Mouse (Mus musculus): Measurements from ENCODE around the gene Smim24. TPM values are rescaled to one million over a fixed set of nuclear protein-coding genes. Genes with fewer than 3 reads are reported as not detected.

Gene Smim24
- polyA plus RNA-seq, 1 experiment from 2014 or later = 0.84 TPM

DNA sequence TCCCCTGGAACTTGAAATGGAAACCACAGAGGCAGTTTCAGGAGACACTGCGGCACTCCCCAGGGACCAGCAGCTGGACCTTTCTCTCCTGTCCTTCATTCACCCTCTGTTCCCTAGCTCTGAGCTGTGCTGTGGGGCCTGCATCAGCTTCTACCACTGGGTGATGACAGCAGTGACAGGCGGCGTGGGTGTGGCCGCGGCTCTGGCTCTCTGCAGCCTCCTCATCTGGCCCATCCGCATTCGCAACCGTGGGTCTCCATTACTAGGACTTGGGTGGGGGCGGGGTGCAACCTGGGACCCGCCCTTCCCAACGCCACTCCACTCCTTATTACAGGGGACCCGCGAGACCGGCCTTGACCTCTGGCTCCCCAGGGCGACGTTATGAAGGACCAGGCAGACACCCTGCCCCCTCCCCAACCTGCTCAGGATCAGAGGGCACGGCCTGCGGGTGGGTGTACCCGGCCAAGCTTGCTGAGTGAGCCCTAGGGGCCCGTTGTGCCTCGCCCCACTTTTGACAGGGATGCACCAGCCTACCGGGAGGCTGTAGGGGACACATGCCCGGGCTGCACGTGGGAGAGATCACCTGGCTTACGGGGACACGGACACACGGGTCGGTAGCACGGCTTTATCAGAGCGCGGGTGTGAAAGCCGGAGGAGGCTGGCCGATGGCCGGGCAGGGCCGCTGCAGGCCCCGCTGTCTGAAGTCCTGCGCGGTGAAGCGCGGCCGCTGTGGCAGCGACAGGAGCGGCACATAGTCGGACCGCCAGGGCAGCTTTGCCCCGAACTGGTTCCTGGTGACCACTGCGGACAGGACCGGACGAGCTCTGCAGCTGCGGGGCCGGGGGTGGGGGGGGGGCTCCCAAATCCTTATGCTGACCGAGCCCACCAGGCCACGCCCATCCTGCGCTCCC, 29.2 kb upstream of the Smim24 start:
- H3K4me2 ChIP-seq (replicated peaks) = peak overlapping the region; percentile 45
- peak overlapping the region; percentile 19 for H3K4me3 ChIP-seq (replicated peaks; ENCODE audit: low read length)
- DNase-seq (ENCODE audit: low spot score) (no peak), ATAC-seq (ENCODE audit: low FRiP score) (no peak; the same call in 1 of the 2 replicates)
- peaks cover 21% of the 10 kb centered on the region for H3K27me3 ChIP-seq (ENCODE audit: control insufficient read depth, insufficient read depth, low read length)
- H3K27ac ChIP-seq = no peak overlapping the region
- H3K9me3 ChIP-seq (ENCODE audit: control insufficient read depth, low read length) = no peaks in the 10 kb centered on the region
- peak overlapping the region; percentile 40 for H3K9ac ChIP-seq
- WGBS = 15% methylated on average over 48 of the region's 54 CpGs
- peaks cover 33% of the 10 kb centered on the region for H3K36me3 ChIP-seq (replicated peaks; ENCODE audit: control insufficient read depth, insufficient read depth)
- H3K4me1 ChIP-seq (replicated peaks; ENCODE audit: control insufficient read depth, insufficient read depth, low read length) = peaks cover 20% of the 10 kb centered on the region

DNA sequence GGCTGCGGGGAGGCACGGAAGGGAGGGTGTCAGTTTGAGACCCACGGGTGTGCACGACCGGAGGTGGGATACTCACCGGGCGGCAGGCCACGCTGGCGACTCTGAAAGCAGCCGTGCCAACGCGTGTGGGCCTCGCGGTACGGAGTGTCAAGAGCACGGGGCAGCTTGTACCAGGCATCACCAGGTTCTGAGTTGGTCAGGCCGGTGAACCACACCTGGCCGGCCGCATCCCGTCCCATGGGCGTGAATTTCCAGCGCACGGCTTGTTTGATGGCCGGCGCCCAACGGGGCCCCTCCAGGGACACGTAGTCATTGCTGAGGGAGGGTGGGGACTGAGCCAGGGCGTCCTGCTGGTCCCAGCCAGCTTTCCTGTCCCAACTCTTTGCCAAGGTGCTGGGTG, 28.2 kb upstream of the Smim24 start:
- ATAC-seq (ENCODE audit: low FRiP score) = no peak
- H3K4me1 ChIP-seq (replicated peaks; ENCODE audit: control insufficient read depth, insufficient read depth, low read length) = peaks cover 18% of the 10 kb centered on the region

DNA sequence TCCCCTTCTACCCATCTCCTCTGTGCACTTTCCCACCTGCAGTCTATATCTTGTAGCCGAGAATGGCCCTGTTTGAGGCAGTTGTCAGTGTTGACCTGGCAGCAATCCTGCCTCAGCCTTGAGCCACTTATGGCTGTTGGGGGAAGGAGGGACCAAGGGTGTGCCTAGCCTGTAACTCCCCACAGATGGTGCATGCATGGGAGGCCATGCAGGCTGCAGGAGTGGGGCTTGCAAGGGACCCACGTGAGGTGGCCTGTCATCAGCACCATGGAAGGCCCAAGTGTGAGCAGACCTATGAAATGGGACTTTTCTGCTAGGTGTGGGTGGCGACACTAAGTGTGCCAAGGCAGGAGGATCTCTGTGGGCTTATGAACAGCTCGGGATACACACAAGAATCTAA, 27.8 kb upstream of the Smim24 start:
- 36% methylated on average over 4 of the region's 4 CpGs for WGBS
- no peak overlapping the region for H3K27ac ChIP-seq
- no peak for ATAC-seq (ENCODE audit: low FRiP score)
- no peak for DNase-seq (ENCODE audit: low spot score)
- peak overlapping the region; percentile 45; the same call in 1 of the 2 replicates for H3K4me2 ChIP-seq (replicated peaks)
- H3K4me1 ChIP-seq (replicated peaks; ENCODE audit: control insufficient read depth, insufficient read depth, low read length) = peaks cover 18% of the 10 kb centered on the region
- H3K9ac ChIP-seq = no peak overlapping the region; the same call in 1 of the 2 replicates
- no peaks in the 10 kb centered on the region for H3K9me3 ChIP-seq (ENCODE audit: control insufficient read depth, low read length)
- no peak overlapping the region for H3K4me3 ChIP-seq (replicated peaks; ENCODE audit: low read length)
- peaks cover 47% of the 10 kb centered on the region for H3K36me3 ChIP-seq (replicated peaks; ENCODE audit: control insufficient read depth, insufficient read depth)
- peaks cover 21% of the 10 kb centered on the region for H3K27me3 ChIP-seq (ENCODE audit: control insufficient read depth, insufficient read depth, low read length)

More for the DNA sequence above, 28.2 kb upstream of the Smim24 start:
- peaks cover 21% of the 10 kb centered on the region for H3K27me3 ChIP-seq (ENCODE audit: control insufficient read depth, insufficient read depth, low read length)
- WGBS = 10% methylated on average over 28 of the region's 28 CpGs
- H3K36me3 ChIP-seq (replicated peaks; ENCODE audit: control insufficient read depth, insufficient read depth) = peaks cover 43% of the 10 kb centered on the region
- peak overlapping the region; percentile 40 for H3K9ac ChIP-seq
- no peak for DNase-seq (ENCODE audit: low spot score)
- no peak overlapping the region for H3K27ac ChIP-seq
- peak overlapping the region; percentile 45 for H3K4me2 ChIP-seq (replicated peaks)
- peak overlapping the region; percentile 19 for H3K4me3 ChIP-seq (replicated peaks; ENCODE audit: low read length)
- no peaks in the 10 kb centered on the region for H3K9me3 ChIP-seq (ENCODE audit: control insufficient read depth, low read length)

- no peak within 1 kb of the TSS for H3K27ac ChIP-seq
- no peak for ATAC-seq (ENCODE audit: low FRiP score)
These were observed 27.0 kb upstream of the Smim24 start, which contains the start of gene 4930404N11Rik for GRCm38 (mm10) chr10:81365672-81366476. 4930404N11Rik (minus strand) TSS chr10:81365816.

DNA sequence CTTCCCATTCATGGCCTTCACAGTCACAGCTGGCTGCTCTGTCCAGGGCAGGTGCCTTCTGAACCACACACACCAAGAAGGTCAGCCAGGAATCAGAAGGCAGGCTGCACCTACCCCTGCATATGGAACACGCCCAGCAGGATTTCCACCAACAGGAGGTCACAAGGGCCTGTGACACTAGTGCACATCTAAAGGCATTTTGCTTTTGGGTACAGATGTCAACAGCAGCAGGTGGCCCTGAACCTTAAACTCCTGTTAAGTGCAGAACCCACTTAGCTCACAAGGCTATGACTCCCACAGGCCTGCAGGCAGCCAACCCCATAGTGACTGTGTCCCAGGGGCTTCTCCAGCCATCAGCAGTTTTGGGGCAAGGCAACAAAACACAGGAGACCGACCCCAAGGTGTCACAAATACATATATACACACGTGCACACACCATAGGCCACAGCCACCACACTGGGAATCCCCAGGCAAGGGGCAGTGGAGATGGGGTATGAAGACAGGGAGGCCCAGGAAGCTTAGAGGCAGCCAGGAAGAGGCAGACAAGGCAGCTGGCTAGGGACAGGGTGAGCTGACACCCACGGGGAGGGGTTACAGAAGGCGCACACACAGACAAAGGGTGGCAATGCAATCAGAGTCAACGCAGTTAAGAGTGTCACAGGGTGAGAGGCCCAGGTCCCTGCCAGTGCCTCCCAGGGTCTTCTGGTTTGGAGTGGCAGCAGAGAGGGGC, 26.2 kb upstream of the Smim24 start:
- H3K9me3 ChIP-seq (ENCODE audit: control insufficient read depth, low read length) = no peaks in the 10 kb centered on the region
- H3K36me3 ChIP-seq (replicated peaks; ENCODE audit: control insufficient read depth, insufficient read depth) = peaks cover 56% of the 10 kb centered on the region
- peaks cover 18% of the 10 kb centered on the region for H3K4me1 ChIP-seq (replicated peaks; ENCODE audit: control insufficient read depth, insufficient read depth, low read length)
- no peak overlapping the region for H3K4me3 ChIP-seq (replicated peaks; ENCODE audit: low read length)
- no peak overlapping the region for H3K4me2 ChIP-seq (replicated peaks)
- no peak overlapping the region for H3K27ac ChIP-seq
- H3K27me3 ChIP-seq (ENCODE audit: control insufficient read depth, insufficient read depth, low read length) = peaks cover 21% of the 10 kb centered on the region
- no peak for ATAC-seq (ENCODE audit: low FRiP score)
- H3K9ac ChIP-seq = no peak overlapping the region
- 78% methylated on average over 6 of the region's 6 CpGs for WGBS
- DNase-seq (ENCODE audit: low spot score) = no peak

More at GRCm38 (mm10) chr10:81365672-81366476, 27.0 kb upstream of the Smim24 start, which contains the start of gene 4930404N11Rik:
- peaks cover 21% of the 10 kb centered on the region for H3K27me3 ChIP-seq (ENCODE audit: control insufficient read depth, insufficient read depth, low read length)
- 16% methylated on average over 12 of the region's 12 CpGs for WGBS
- no peaks in the 10 kb centered on the region for H3K9me3 ChIP-seq (ENCODE audit: control insufficient read depth, low read length)
- peak within 1 kb of the TSS; percentile 45 for H3K4me2 ChIP-seq (replicated peaks)
- H3K36me3 ChIP-seq (replicated peaks; ENCODE audit: control insufficient read depth, insufficient read depth) = peaks cover 51% of the 10 kb centered on the region
- peaks cover 18% of the 10 kb centered on the region for H3K4me1 ChIP-seq (replicated peaks; ENCODE audit: control insufficient read depth, insufficient read depth, low read length)
- H3K4me3 ChIP-seq (replicated peaks; ENCODE audit: low read length) = peak within 1 kb of the TSS; percentile 19; the same call in 1 of the 2 replicates
- no peak for DNase-seq (ENCODE audit: low spot score)
- peak within 1 kb of the TSS; percentile 40 for H3K9ac ChIP-seq

DNA sequence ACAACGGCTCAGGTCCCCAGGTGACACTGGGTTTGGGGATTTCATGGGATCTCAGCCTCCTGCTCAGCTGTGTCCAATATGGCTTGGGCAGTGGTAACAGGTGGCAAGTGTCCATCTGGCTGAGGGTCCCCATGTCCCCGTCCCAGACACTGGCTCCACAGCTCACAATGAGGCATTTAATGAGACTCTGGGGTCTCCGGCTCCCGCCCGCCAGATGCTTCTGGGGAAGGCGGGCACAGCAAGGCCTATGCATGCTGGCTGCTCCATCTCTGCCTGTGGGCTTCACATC, 25.7 kb upstream of the Smim24 start:
- 59% methylated on average over 6 of the region's 6 CpGs for WGBS
- Histone ChIP-seq H3K36me3 (replicated peaks; ENCODE audit: control insufficient read depth, insufficient read depth) (peaks cover 56% of the 10 kb centered on the region), H3K4me1 (replicated peaks; ENCODE audit: control insufficient read depth, insufficient read depth, low read length) (peaks cover 18% of the 10 kb centered on the region), H3K27ac (no peak overlapping the region), H3K9ac (no peak overlapping the region), H3K27me3 (ENCODE audit: control insufficient read depth, insufficient read depth, low read length) (peaks cover 21% of the 10 kb centered on the region), H3K9me3 (ENCODE audit: control insufficient read depth, low read length) (no peaks in the 10 kb centered on the region), H3K4me2 (replicated peaks) (no peak overlapping the region), H3K4me3 (replicated peaks; ENCODE audit: low read length) (no peak overlapping the region)
- no peak for ATAC-seq (ENCODE audit: low FRiP score)
- no peak for DNase-seq (ENCODE audit: low spot score)

GRCm38 (mm10) chr10:81375322-81375721, 17.5 kb upstream of the Smim24 start:
- no peaks in the 10 kb centered on the region for H3K27me3 ChIP-seq (ENCODE audit: control insufficient read depth, insufficient read depth, low read length)
- H3K9me3 ChIP-seq (ENCODE audit: control insufficient read depth, low read length) = no peaks in the 10 kb centered on the region
- H3K27ac ChIP-seq = no peak overlapping the region
- 94% methylated on average over 10 of the region's 10 CpGs for WGBS
- H3K9ac ChIP-seq = no peak overlapping the region
- no peak for DNase-seq (ENCODE audit: low spot score)
- no peak overlapping the region for H3K4me3 ChIP-seq (replicated peaks; ENCODE audit: low read length)
- peaks cover 38% of the 10 kb centered on the region for H3K36me3 ChIP-seq (replicated peaks; ENCODE audit: control insufficient read depth, insufficient read depth)
- no peak for ATAC-seq (ENCODE audit: low FRiP score)
- peaks cover 24% of the 10 kb centered on the region for H3K4me1 ChIP-seq (replicated peaks; ENCODE audit: control insufficient read depth, insufficient read depth, low read length)
- H3K4me2 ChIP-seq (replicated peaks) = no peak overlapping the region

GRCm38 (mm10) chr10:81376561-81377361, 16.1 kb upstream of the Smim24 start:
- Histone ChIP-seq H3K27ac (no peak overlapping the region), H3K9ac (peak overlapping the region; percentile 90), H3K4me2 (replicated peaks) (peak overlapping the region; percentile 87), H3K4me1 (replicated peaks; ENCODE audit: control insufficient read depth, insufficient read depth, low read length) (peaks cover 24% of the 10 kb centered on the region), H3K4me3 (replicated peaks; ENCODE audit: low read length) (peak overlapping the region; percentile 81), H3K36me3 (replicated peaks; ENCODE audit: control insufficient read depth, insufficient read depth) (peaks cover 28% of the 10 kb centered on the region), H3K9me3 (ENCODE audit: control insufficient read depth, low read length) (no peaks in the 10 kb centered on the region), H3K27me3 (ENCODE audit: control insufficient read depth, insufficient read depth, low read length) (no peaks in the 10 kb centered on the region)
- DNase-seq (ENCODE audit: low spot score) (no peak), ATAC-seq (ENCODE audit: low FRiP score) (no peak)
- WGBS = 38% methylated on average over 6 of the region's 6 CpGs

Measured in hindbrain, embryonic 14.5 days (tissue).